Mouse (Mus musculus) heart, postnatal 36 days (tissue): Measurements from ENCODE around the gene Lyrm7. TPM values are rescaled to one million over a fixed set of nuclear protein-coding genes. Genes with fewer than 3 reads are reported as not detected.
A peak's percentile ranks its signal among the peaks of the same experiment; 100 is the strongest.
"Not testable (repeated sequence)": the region's sequence is repeated elsewhere in the genome, so short reads cannot be mapped to it uniquely, and the experiment has no call there.

Experiments
- DNase-seq, 2 experiments: peaks; one replicate each; pipeline ENCODE4 v3.0.0; 2021 to 2022
- intact Hi-C: fragments of 180-260 bp; cut with DNase I; formaldehyde crosslinking; loops from one replicate; pipeline ENCODE4 v1.15.1; 2025
- total RNA-seq, 2 experiments: library from RNA; stranded (reverse); gene quantifications; 2 replicates each; pipeline ENCODE4 v1.2.3; 2021

The Lyrm7 gene
- 10 to 100 TPM; 37.9 to 39.0 TPM for total RNA-seq

GRCm38 (mm10) chr11:54860256-54861038, at the start of gene Lyrm7:
Gene Lyrm7 (minus strand): TSS chr11:54860916.
- intact Hi-C loops = loop anchor here (2.0 to 10.0 kb wide), 3 partner anchors 74 to 336 kb away; partner anchors contain the start of genes Cdc42se2 and Rapgef6
- DNase-seq = peak; percentile 93 to 94

- intact Hi-C loops = no loop called here
- DNase-seq = no peak
Observed at GRCm38 (mm10) chr11:54910081-54910665, 49.5 kb upstream of the Lyrm7 start.

- intact Hi-C loops = no loop called here
Observed at GRCm38 (mm10) chr11:54909273-54909672, 48.6 kb upstream of the Lyrm7 start.

GRCm38 (mm10) chr11:54907259-54907658, 46.5 kb upstream of the Lyrm7 start:
- intact Hi-C loops = no loop called here
- DNase-seq = no peak

More at GRCm38 (mm10) chr11:54909273-54909672, 48.6 kb upstream of the Lyrm7 start:
- no peak for DNase-seq

GRCm38 (mm10) chr11:54906466-54906865, 45.8 kb upstream of the Lyrm7 start:
- intact Hi-C loops = no loop called here
- DNase-seq = no peak

GRCm38 (mm10) chr11:54905931-54906330, 45.2 kb upstream of the Lyrm7 start:
- DNase-seq = no peak
- intact Hi-C loops = no loop called here

GRCm38 (mm10) chr11:54905086-54905485, 44.4 kb upstream of the Lyrm7 start:
- no peak for DNase-seq
- intact Hi-C loops = no loop called here

GRCm38 (mm10) chr11:54903940-54904706, 43.4 kb upstream of the Lyrm7 start:
- intact Hi-C loops = no loop called here
- peak; percentile 53 to 54 for DNase-seq

- intact Hi-C loops = no loop called here
- no peak for DNase-seq
Observed at GRCm38 (mm10) chr11:54903339-54903738, 42.6 kb upstream of the Lyrm7 start.

- peak; percentile 83 to 85 for DNase-seq
- intact Hi-C loops = no loop called here
Observed at GRCm38 (mm10) chr11:54902333-54903323, 41.9 kb upstream of the Lyrm7 start, which contains the start of gene Gpx3. Gene Gpx3 (plus strand): TSS chr11:54902453.

- DNase-seq = no peak
- intact Hi-C loops = no loop called here
Observed at GRCm38 (mm10) chr11:54899657-54900056, 38.9 kb upstream of the Lyrm7 start.

GRCm38 (mm10) chr11:54897470-54897869, 36.8 kb upstream of the Lyrm7 start:
- intact Hi-C loops = no loop called here
- DNase-seq = no peak

- intact Hi-C loops, DNase-seq: not testable (repeated sequence)
Observed at GRCm38 (mm10) chr11:54896646-54897045, 35.9 kb upstream of the Lyrm7 start.

- intact Hi-C loops = no loop called here
Observed at GRCm38 (mm10) chr11:54894589-54894988, 33.9 kb upstream of the Lyrm7 start.

GRCm38 (mm10) chr11:54892091-54892490, 31.4 kb upstream of the Lyrm7 start:
- intact Hi-C loops = no loop called here
- no peak for DNase-seq

More at GRCm38 (mm10) chr11:54894589-54894988, 33.9 kb upstream of the Lyrm7 start:
- DNase-seq = no peak

GRCm38 (mm10) chr11:54891341-54891740, 30.6 kb upstream of the Lyrm7 start:
- intact Hi-C loops = no loop called here

GRCm38 (mm10) chr11:54887927-54888326, 27.2 kb upstream of the Lyrm7 start:
- no peak for DNase-seq
- intact Hi-C loops = no loop called here

More at GRCm38 (mm10) chr11:54891341-54891740, 30.6 kb upstream of the Lyrm7 start:
- no peak for DNase-seq

- intact Hi-C loops = no loop called here
- no peak for DNase-seq
Observed at GRCm38 (mm10) chr11:54885406-54885805, 24.7 kb upstream of the Lyrm7 start.

GRCm38 (mm10) chr11:54884937-54885336, 24.2 kb upstream of the Lyrm7 start:
- intact Hi-C loops = loop anchor here (5.0 kb wide), 1 partner anchor 152 kb away; no protein-coding TSS in a partner anchor
- DNase-seq = peak; percentile 67 to 70
